Mouse (Mus musculus): ENCODE data around the gene Ube2s.
"Not testable (repeated sequence)": the region's sequence is repeated elsewhere in the genome, so short reads cannot be mapped to it uniquely, and the experiment has no call there.

GRCm38 (mm10) chr7:4793248-4793647 lies 19.1 kb downstream of the Ube2s start:
- TF ChIP-seq CTCF (conservative IDR thresholded peaks at IDR 0.05; ENCODE audit: low read length); POU5F1 (IDR thresholded peaks at IDR 0.05; ENCODE audit: borderline replicate concordance, low read length): not testable (repeated sequence)

Measured in E14TG2a.4 (cell line).